Mouse (Mus musculus) cerebellum, postnatal 25 days (tissue): ENCODE results near the gene Tor1b.
A peak's percentile ranks its signal among the peaks of the same experiment; 100 is the strongest.
"Not testable (repeated sequence)": the region's sequence is repeated elsewhere in the genome, so short reads cannot be mapped to it uniquely, and the experiment has no call there.

ENCODE experiments used
- DNase-seq, 2 experiments: peaks; one replicate each; pipeline ENCODE4 v3.0.0; 2021; ENCODE audit warnings: mixed read lengths in 2 of 2

Gene Tor1b

GRCm38 (mm10) chr2:30933032-30933431 is 19.7 kb upstream of the Tor1b start:
- no peak for DNase-seq

DNA sequence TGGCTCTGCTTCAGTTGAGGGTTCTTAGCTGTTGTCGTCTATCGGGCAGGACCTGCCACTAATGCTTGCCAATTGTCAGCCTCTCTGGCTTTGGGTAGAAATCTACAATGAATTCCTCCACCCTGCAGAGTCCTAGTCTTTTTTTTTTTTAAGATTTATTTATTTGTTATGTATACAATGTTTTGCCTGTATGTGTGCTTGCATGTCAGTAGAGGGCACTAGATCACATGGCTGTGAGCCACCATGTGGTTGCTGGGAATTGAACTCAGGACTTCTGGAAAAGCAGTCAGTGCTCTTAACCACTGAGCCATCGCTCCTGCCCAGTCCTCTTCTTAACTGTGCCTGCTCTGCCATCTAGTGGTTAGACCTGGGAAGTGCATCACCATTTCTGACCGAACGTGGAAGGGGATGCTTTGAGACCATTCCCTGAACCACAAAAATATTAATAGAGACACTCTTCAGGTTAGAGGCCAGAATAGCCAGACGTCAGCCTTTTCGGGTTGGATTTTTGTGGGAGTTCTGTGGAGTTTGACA is 18.8 kb upstream of the Tor1b start:
- peak; percentile 79 to 87 for DNase-seq

DNA sequence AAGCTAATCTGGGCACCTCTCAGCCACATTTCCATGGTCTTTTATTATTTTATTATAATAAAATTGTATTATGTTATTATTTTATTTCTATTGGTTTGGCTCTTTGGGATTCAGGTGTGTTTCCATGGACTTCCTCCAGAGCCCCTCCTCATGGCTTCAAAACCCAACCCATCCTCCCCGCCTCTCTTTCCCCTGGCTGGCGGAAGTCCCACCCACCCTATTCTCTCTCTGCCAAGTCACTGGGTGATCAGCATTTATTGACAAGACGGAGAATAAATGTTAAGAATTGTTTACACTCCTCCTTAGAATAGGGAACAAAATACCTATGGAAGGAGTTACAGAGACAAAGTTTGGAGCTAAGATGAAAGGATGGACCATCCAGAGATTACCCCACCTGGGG is 16.0 kb upstream of the Tor1b start:
- no peak for DNase-seq

DNA sequence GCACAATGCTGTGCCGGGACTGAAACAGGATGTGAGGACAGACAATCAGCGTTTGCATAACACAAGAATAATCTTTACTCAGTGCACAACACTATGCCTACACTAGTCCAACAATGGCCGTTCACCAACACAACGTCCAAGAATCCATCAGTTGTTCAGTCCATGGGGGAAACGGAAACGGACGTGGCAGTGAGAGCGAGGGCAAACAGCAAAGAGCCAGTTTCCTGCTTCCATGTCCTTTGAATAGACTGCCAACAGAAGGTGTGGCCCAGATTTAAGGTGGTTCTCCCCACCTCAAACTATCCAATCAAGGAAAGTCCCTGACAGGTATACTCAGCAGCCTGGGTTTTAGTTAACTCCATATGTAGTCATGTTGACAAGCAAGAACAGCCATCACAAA is 15.0 kb upstream of the Tor1b start:
- no peak for DNase-seq

DNA sequence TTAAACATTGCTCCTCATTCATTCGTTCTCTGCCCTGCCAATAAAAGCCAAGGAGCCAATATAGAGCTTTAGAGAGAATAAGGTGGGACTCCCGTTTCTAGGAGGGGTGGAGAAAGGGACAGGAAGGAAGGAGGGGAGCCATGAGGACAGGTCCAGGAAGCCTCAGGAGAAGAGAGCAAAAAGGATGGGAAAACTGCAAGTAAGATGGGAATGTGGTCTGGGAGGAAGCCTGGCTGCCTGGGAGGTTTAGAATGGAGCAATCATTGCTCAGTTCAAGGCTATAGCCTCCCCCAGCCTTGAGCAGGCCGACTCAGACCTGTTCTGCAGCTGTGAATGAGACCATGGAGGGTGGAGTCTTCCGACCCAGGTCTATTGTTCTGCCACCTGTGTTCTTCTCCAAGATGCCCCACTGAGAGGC is 14.2 kb upstream of the Tor1b start:
- DNase-seq = no peak

- DNase-seq = no peak
Measured at GRCm38 (mm10) chr2:30941586-30941985, 11.2 kb upstream of the Tor1b start.

DNA sequence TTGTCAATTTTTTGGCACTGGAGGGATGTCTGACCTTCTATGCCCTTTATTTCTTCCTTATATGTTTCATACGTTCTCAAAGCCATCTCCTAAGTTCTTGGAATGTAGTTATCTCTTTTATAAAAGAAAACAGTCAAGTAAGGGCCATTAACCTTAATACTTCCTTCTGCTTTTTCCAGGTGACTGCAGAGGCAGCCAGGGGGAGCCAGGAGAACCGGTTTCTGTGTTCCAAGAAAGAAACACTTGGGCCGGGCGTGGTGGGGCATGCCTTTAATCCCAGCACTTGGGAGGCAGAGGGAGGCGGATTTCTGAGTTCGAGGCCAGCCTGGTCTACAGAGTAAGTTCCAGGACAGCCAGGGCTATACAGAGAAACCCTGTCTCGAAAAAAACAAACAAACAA is 10.6 kb upstream of the Tor1b start:
- not testable (repeated sequence) for DNase-seq

- DNase-seq = peak; percentile 59 to 78
Measured at GRCm38 (mm10) chr2:30942603-30943011, 10.2 kb upstream of the Tor1b start.

DNA sequence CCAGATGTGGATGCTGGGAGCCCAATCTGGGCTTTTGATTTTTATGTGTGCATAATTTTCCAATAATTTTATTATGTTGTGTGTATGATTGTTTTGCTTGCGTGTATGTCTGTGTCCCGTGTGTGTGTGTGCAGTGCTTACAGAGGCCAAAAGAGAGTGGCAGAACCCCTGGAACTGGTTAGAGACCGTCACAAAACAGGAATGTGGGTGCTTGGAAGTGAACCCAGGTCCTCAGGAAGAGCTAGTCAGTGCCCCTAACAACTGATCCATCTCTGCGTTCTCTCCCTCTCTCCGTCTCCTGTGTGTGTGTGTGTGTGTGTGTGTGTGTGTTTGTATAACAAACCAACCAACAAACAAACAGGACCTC is 319 bp upstream of the Tor1b start:
- no peak for DNase-seq

GRCm38 (mm10) chr2:30954797-30955196 is 2.0 kb downstream of the Tor1b start:
- DNase-seq = no peak

DNA sequence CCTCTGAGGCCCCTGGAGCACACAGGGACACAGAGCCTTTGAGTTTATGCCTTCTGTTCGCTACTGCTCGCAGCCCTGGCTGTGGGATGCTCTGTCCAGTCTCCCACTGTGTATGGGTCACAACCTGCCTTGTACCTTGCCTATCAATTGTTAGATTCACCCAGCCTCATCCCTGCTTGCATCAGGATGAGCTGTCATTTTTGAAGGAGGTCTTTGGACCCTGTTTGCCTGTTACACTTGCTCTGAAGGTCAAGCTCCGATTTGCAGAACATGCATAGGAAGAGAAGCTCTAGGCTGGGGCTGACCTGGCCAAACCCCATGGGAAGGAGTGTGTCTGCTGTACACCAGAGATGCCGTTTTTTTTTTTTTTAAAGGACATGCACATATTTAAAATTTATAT is 4.8 kb downstream of the Tor1b start:
- DNase-seq = no peak

DNA sequence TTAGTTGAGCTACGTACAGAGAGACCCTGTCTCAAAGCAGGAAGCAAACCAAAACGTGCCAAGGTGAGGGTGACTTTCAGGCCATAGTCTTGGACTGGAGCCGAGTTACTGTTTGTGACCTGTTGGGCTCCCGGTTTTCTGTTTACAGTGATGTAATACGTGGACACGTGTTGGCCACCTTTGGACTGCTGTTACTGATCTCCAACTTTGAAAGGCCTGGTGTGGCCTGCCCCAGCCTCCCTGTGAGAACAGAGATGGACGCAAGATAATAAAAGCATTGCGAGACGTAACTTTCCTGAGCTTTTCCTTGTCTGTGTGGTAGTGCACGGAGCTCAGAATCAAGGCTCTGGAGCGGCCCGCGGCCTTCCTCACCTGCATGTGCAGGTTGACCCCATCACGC is 6.0 kb downstream of the Tor1b start:
- no peak for DNase-seq

DNA sequence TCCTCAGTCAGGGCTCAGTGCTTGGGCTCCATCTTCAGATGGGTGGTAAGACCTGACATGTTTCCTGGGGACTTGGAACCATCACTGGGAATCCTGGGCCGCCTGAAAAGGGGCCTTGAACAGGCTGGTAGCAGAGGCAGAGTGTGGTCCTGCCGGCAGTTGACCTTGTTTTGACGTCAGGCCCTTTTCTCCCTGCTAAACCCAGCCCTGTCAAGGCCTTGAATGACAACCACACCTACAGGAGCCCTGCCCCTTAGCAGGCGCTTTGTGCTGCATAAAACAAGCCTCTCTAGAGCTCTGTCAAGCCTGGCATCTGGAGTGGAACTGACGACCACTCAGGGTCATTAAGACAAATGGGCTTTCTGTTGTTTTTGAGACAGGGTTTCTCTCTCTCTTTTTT is 7.1 kb downstream of the Tor1b start:
- DNase-seq = no peak

DNA sequence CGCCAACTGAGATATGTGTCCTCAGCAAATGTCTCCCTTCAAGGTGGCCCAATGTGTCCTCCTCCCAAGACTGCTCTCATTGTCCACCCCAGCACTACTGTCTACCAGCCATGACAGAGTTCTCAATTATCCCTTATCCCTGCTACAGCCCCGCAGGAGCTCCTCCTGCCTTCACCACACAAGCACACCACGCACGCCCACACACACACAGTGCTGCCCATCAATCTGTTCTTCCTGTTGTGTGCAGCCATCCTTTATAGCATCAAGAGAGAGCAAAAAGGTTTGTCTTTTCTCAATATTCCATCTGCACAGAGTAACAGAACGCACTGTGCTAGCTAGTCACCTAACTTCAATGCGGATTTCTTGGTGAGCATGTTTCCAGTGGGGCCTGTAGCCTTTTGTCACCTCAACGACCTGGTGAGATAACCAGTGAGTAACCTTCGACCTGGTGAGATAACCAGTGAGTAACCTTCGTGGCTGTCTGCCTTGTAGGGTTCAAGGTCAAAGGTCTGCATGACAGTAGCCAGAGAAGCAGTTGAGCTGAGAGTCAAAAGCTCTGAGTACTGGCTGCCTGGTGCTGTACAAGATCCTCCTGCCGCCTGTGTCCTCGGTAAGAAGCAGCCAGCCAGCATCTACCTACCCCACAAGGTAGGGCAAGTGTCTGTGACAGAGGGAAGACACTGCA is 10.0 kb downstream of the Tor1b start:
- no peak for DNase-seq

DNA sequence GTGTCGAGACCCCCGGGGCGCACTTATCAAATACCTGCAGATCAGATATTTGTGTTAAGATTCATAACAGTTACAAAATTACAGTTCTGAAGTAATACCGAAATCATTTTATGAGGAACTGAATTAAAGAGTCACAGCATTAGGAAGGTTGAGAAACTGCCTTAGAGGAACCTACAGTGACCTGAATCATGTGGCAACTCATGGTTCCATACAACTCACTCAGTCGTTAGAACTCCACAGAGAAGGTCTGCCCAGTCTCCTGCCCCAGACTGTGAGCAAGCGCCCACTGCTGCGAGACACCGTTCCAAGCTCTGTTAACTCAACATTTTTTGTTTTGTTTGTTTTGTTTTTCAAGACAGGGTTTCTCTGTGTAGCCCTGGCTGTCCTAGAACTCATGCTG is 12.9 kb downstream of the Tor1b start:
- no peak for DNase-seq

- DNase-seq = no peak
Measured at GRCm38 (mm10) chr2:30966826-30967225, 14.1 kb downstream of the Tor1b start.

DNA sequence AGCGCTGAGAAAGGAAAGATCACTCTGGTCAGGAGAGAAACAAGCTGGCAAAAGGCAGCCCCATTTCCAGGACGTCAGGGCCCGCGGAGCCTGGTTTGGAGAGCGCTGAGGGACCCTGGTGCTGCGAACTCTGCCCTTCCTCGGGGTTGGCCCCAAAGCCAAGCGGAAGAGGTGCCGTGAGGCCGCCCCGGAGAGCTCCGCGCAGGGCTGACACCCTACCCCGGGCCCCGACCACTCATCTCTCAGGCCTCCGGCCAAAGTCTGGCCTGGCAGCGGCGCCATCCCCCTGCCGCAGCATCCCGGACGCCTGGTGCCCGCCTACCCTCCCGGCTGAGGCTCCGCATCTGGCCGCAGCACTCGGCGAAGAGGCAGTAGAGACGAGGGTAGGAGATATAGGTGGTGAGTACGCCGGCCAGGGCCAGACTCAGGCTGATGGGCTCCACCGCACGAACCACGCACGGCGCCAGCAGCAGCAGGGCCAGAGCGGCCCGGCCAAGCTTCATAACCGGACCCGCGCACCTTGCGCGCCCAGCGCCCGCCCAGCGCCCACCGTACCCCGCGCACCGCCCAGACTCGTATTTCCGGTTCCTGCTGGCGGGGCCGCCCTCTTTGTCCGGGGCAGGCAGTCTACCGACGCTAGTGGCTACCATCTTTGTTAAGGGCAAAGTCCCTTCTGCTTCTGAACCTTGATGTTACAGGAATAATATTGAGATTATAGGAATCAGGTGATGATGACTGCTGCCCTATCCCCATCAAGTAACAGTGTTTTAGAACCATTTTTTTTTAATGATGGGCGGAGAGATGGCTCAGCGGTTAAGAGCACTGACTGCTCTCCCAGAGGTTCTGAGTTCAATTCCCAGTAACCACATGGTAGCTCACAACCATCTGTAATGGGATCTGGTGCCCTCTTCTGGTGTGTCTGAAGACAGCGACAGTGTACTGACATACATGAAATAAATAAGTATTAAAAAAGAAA is 14.9 kb downstream of the Tor1b start, which contains the start of gene Tor1a:
Tor1a (minus strand) TSS at position 582 of the 976 bp plus-strand sequence.
- DNase-seq = peak; percentile 91 to 93

- DNase-seq = peak; percentile 98 to 99
Measured at GRCm38 (mm10) chr2:30981790-30982513, 29.2 kb downstream of the Tor1b start, which contains the start of the genes BC005624 and Usp20. TSS of gene BC005624 (minus strand) at chr2:30982201. TSS of gene Usp20 (plus strand) at chr2:30982279.

DNA sequence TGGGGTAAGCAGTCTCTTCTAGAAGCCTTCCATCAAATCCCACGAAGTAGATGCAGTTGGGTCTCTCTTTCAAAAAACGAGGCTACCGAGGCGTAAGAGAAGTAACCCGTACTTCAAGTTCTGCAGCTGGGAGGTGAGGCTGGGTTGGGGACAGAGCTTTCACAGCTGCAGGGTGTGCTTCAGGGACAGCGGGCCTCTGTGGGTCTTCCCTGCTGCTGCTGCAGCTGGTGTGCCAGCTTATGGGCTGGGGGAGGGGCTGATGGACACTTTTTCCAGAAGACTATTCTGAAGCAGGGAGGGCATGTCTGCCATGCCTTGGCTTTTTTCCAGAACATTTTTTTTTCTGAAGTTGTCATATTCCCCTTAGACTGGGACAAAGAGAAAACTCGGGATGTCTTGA is 30.3 kb downstream of the Tor1b start:
- DNase-seq = peak in 1 of 2 experiments; percentile 48

- peak in 1 of 2 experiments; percentile 54 for DNase-seq
Measured at GRCm38 (mm10) chr2:30985111-30986020, 32.6 kb downstream of the Tor1b start.

- DNase-seq = no peak
Measured at GRCm38 (mm10) chr2:30990221-30990620, 37.5 kb downstream of the Tor1b start.

DNA sequence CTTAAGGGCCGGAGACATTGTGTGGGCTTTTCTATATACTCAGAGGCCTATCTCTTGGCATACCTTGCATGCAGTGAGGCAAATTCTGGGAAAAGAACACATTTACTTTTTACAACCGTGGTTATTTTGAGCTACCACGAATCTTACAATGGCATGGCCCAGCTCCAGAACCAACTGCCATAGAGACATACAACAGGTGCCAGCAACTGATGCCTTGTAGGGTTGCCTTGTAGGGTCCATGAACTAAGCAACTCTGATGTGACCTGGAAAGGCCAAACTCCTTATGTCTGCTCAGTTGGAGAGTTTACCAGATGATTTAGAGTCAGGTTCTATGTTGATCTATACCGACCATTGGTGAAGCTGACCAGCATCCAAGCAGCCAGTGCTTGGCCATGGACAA is 42.1 kb downstream of the Tor1b start:
- no peak for DNase-seq
